Mouse (Mus musculus): ENCODE measurements around the gene Lrp2bp.

- no peak for TF ChIP-seq POLR2A (IDR thresholded peaks at IDR 0.05; ENCODE audit: control insufficient read depth, extremely low read depth, insufficient read depth, low read length, poor library complexity)
- no peak for TF ChIP-seq CTCF (IDR thresholded peaks at IDR 0.05; ENCODE audit: borderline replicate concordance, control insufficient read depth, extremely low read depth, insufficient read depth, low read length, poor library complexity)
Observed at GRCm38 (mm10) chr8:46072798-46073197, 73.7 kb downstream of the Lrp2bp start.
